Mouse (Mus musculus) liver, embryonic 14.5 days (tissue): Measurements from ENCODE around the gene Veph1.

Source experiments
- CTCF ChIP-seq: IDR thresholded peaks from 2 replicates; pipeline ENCODE4 v1.5.1; 2016; ENCODE audit warnings: antibody characterized with exemption, low read depth, control low read depth
- EP300 ChIP-seq: IDR thresholded peaks from 2 replicates; pipeline ENCODE4 v1.6.1; 2016; ENCODE audit warnings: antibody characterized with exemption, low read depth

DNA sequence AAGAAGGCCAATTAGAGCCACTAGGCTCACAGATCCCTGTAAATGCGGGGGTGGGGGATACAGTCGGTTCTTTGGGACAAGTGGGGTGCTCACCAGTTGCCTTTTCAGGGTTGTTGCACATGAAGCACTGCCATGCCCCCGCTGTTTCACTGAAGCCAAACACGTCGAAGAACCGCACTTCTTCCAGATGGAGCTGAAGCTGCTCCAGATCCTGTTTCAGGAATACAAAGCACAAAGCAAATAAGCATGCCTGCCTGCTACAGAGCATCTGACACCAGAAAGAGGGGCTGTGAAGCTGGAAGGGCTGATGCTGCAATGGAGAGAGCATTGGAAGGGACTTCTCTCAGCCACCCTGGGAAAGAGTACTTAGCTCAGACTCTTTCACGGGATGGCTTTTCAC lies 209.0 kb downstream of the Veph1 start:
- TF ChIP-seq EP300, result no peak
- no peak for TF ChIP-seq CTCF
